Mouse (Mus musculus) olfactory bulb, adult 2 months (tissue): Measurements from ENCODE around the gene Pnpla6. TPM values are rescaled to one million over a fixed set of nuclear protein-coding genes. Genes with fewer than 3 reads are reported as not detected.
"Not testable (repeated sequence)": the region's sequence is repeated elsewhere in the genome, so short reads cannot be mapped to it uniquely, and the experiment has no call there.

Experiments used
- H3K27ac ChIP-seq: fragments of 200-500 bp; 2 replicates; pipeline ENCODE4 v1.5.1; 2012; ENCODE audit warnings: low read depth, low read length; ENCODE audit not compliant: insufficient read depth
- H3K4me1 ChIP-seq: fragments of 200-500 bp; 2 replicates; pipeline ENCODE4 v1.6.1; 2012; ENCODE audit warnings: low read length; ENCODE audit not compliant: control insufficient read depth, insufficient read depth
- H3K4me3 ChIP-seq: fragments of 200-500 bp; 2 replicates; pipeline ENCODE4 v1.5.1; 2012; ENCODE audit warnings: mild to moderate bottlenecking, low read depth, low read length, moderate library complexity; ENCODE audit not compliant: insufficient read depth
- CTCF ChIP-seq: fragments of 200-500 bp; IDR thresholded peaks from 2 replicates; pipeline ENCODE4 v1.5.1; 2012; ENCODE audit warnings: low read depth, mild to moderate bottlenecking, low read length, moderate library complexity; ENCODE audit not compliant: insufficient read depth
- POLR2A ChIP-seq: fragments of 200-500 bp; IDR thresholded peaks from 2 replicates; pipeline ENCODE4 v1.6.1; 2012; ENCODE audit warnings: mild to moderate bottlenecking, low read depth, low read length, moderate library complexity; ENCODE audit not compliant: insufficient read depth
- WGBS: fragments of 180-500 bp; shearing (Covaris S2); methylation state at CpG from one replicate; pipeline ENCODE4 v1.1.7; 2018; 5-methylcytosine and 5-hydroxymethylcytosine counted together
- polyA plus RNA-seq: library from polyadenylated mRNA; stranded (reverse); fragments of >200 nt; gene quantifications from 2 replicates; pipeline ENCODE4 v1.2.4, GENCODE M21; 2012; ENCODE audit warnings: low replicate concordance; ENCODE audit not compliant: missing spikeins, insufficient read depth, insufficient read length

Pnpla6 gene
- polyA plus RNA-seq, 1 experiment: not detected

GRCm38 (mm10) chr8:3567641-3568371, 52.6 kb downstream of the Pnpla6 start, which contains the start of gene C330021F23Rik:
Gene C330021F23Rik, plus strand, starts transcription at chr8:3567990.
- H3K4me3 ChIP-seq: no peak within 1 kb of the TSS
- TF ChIP-seq CTCF (no peak), POLR2A (no peak)
- H3K4me1 ChIP-seq: no peaks in the 10 kb centered on the region
- WGBS: 9% methylated on average over 12 of the region's 12 CpGs
- no peak within 1 kb of the TSS for H3K27ac ChIP-seq

GRCm38 (mm10) chr8:3568378-3568777, 53.2 kb downstream of the Pnpla6 start:
- Histone ChIP-seq H3K4me3 (no peak overlapping the region), H3K27ac (no peak overlapping the region), H3K4me1 (no peaks in the 10 kb centered on the region)
- no peak for TF ChIP-seq POLR2A
- no peak for TF ChIP-seq CTCF
- 16% methylated on average over 7 of the region's 7 CpGs for WGBS

GRCm38 (mm10) chr8:3569784-3570183, 54.6 kb downstream of the Pnpla6 start:
- no peak for TF ChIP-seq POLR2A
- no peak for TF ChIP-seq CTCF
- no peak overlapping the region for H3K27ac ChIP-seq
- WGBS: 88% methylated on average over 5 of the region's 5 CpGs
- H3K4me1 ChIP-seq: no peaks in the 10 kb centered on the region
- no peak overlapping the region for H3K4me3 ChIP-seq

- Histone ChIP-seq H3K4me3 (no peak overlapping the region), H3K27ac (no peak overlapping the region), H3K4me1 (no peaks in the 10 kb centered on the region)
- no peak for TF ChIP-seq POLR2A
- no peak for TF ChIP-seq CTCF
- WGBS: 95% methylated on average over 3 of the region's 3 CpGs
Measured at GRCm38 (mm10) chr8:3574546-3574945, 59.4 kb downstream of the Pnpla6 start.

GRCm38 (mm10) chr8:3576211-3576960, 61.2 kb downstream of the Pnpla6 start:
- Histone ChIP-seq H3K4me3 (no peak overlapping the region), H3K27ac (no peak overlapping the region), H3K4me1 (no peaks in the 10 kb centered on the region)
- TF ChIP-seq POLR2A (no peak), CTCF (no peak)
- 77% methylated on average over 15 of the region's 15 CpGs for WGBS

- TF ChIP-seq CTCF (no peak), POLR2A (no peak)
- Histone ChIP-seq H3K27ac (no peak overlapping the region), H3K4me1 (no peaks in the 10 kb centered on the region), H3K4me3 (no peak overlapping the region)
- 78% methylated on average over 9 of the region's 9 CpGs for WGBS
Measured at GRCm38 (mm10) chr8:3579390-3580364, 64.5 kb downstream of the Pnpla6 start.

GRCm38 (mm10) chr8:3581961-3582360, 66.8 kb downstream of the Pnpla6 start:
- WGBS: 88% methylated on average over 3 of the region's 3 CpGs
- not testable (repeated sequence) for H3K4me3 ChIP-seq, H3K27ac ChIP-seq, H3K4me1 ChIP-seq

GRCm38 (mm10) chr8:3586452-3586851, 71.3 kb downstream of the Pnpla6 start:
- WGBS: 91% methylated on average over 2 of the region's 2 CpGs
- Histone ChIP-seq H3K4me1 (no peaks in the 10 kb centered on the region), H3K27ac (no peak overlapping the region), H3K4me3 (no peak overlapping the region)
- TF ChIP-seq POLR2A (no peak), CTCF (no peak)

- Histone ChIP-seq H3K4me1 (no peaks in the 10 kb centered on the region), H3K4me3 (peak within 1 kb of the TSS; percentile 75), H3K27ac (peak within 1 kb of the TSS; percentile 7; the same call in 1 of the 2 replicates)
- 2% methylated on average over 7 of the region's 7 CpGs for WGBS
- no peak for TF ChIP-seq POLR2A
- TF ChIP-seq CTCF: no peak
Measured at GRCm38 (mm10) chr8:3586993-3587390, 71.8 kb downstream of the Pnpla6 start, which contains the start of gene Camsap3. Gene Camsap3, plus strand, starts transcription at chr8:3587293.
